Mouse (Mus musculus) monocyte, adult 5-6 weeks (primary cell): Measurements from ENCODE around the gene Elof1. TPM values are rescaled to one million over a fixed set of nuclear protein-coding genes. Genes with fewer than 3 reads are reported as not detected.

Experiments
- ATAC-seq: fragments of 153-309, 156-312 bp; replicated peaks from 2 replicates; pipeline ENCODE4 v1.8.0; 2017; ENCODE audit warnings: mild to moderate bottlenecking; ENCODE audit not compliant: low TSS enrichment, insufficient number of reproducible peaks, severe bottlenecking, poor library complexity, low FRiP score
- total RNA-seq: library from RNA; stranded (forward); fragments of 200-1000, 200-491, 200-594 nt; gene quantifications from 3 replicates; pipeline ENCODE4 v1.2.3, GENCODE M21; 2017

The Elof1 gene
- total RNA-seq, 1 experiment from 2014 or later = 22.0 TPM

DNA sequence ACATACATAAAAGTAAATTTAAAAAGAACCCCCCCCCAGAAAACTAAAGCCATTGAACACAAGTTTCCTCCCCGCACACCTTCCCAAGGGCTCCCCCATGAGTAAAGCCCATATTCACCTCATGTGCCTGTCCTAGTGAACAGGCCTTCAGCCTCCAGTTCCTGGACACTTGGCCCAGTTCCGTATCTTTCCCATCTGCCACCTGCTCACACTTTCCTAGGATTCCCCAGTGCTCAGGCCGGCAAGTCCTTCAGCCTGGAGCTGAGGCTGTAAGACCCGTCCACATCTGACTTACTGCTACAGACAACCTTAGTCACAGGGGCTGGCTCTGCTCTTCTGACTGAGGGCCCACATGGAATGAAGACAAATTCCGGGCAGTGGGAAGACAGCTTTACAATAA, 22.8 kb upstream of the Elof1 start:
- ATAC-seq = no peak

GRCm38 (mm10) chr9:22138480-22138879, 21.5 kb upstream of the Elof1 start:
- ATAC-seq = peak; percentile 59; the same call in 1 of the 2 replicates

- no peak for ATAC-seq
These were observed 20.0 kb upstream of the Elof1 start for GRCm38 (mm10) chr9:22136765-22137547.

DNA sequence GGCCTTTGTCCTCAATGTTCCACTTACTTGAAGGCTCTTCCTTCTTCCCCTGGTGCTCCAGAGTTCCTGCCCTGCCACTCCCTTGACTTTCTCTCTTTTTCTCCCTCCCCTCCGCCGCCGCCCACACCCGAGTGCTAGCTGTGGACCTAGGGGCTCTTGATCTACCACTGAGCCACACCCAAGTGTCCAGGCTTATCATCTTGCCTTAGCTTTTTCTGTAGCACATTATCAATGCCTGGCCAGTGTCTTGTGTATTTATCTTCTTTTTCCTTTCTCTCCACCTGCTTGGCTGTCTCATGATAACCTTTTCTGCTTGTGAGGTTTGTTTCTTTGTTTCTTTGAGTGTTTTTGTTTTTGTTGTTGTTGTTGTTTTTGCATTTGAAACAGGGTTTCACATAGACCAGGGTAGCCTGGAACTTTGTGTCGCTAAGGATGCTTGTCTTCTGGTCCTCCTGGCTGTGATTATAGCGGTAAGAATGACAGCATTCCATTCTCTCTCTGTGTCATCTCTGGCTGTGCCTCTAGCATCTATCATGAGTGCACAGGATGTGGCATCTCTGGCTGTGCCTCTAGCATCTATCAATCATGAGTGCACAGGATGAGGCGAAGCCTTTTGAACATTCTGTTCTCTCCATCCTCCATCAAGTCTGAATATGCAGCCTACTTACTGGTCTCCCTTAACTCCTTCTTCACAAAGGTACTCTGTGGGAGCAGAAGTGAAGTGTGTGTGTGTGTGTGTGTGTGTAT, 18.8 kb upstream of the Elof1 start, which contains the start of gene Acp5:
Acp5 (minus strand) TSS at position 68 of the 747 bp plus-strand sequence.
- no peak for ATAC-seq

DNA sequence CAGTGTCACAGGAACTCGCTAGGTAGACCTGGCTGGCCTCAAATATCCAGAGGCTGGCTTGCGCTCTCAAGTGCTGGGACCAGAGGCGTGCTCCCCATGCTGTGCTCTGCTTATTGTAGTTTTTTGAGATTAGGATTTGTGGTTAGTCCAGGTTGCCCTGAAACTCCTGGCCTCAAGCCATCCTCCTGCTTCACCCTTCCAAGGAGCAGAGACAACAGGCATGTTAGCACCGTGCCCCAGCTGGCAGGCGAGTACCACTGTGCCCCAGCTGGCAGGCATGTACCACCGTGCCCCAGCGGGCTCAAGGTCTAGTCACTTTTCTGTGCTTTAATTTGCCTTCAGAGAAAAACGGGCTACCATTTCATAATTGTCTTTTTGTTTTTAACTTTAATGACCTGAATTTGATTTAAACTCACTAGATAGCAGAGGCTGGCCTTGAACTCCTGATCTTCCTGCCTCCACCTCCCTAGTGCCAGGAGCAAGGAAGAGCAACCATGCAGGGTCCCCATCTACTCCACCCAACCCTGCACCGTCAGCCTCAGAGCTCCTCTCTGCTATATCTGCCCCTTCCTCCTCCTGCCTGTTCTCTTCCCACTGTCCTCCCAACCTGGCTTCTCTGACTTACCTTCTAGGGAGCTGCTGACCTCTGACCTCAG, 18.1 kb upstream of the Elof1 start:
- no peak for ATAC-seq

DNA sequence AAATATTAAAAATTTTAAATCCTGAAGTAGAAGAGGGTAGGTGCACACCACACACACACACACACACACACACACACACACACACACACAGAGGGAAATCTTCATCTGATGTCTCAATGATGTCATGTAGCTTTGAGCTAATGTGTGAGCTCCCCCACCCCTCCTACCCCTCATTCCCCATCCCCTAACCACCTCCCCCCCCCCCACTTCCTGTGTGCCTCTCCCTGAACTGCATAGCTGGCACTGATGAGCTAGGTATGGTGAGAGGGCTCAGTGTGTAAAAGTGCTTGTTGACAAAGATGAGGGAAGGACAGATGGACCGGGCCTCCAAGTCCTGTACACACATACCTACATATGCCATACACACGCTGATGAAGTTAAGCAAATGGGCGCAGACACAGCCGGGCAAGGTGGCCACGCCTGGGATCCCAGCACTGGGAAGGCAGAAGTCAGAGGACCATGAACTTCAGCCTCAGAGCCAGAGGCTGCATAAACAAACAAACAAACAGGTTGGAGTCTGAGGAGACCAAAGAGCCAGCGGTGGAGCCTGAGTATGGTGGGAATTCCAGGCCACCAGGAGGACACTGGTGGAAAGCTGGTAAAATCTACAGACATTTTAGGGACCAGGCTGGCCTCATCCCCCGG, 17.4 kb upstream of the Elof1 start:
- ATAC-seq = no peak

DNA sequence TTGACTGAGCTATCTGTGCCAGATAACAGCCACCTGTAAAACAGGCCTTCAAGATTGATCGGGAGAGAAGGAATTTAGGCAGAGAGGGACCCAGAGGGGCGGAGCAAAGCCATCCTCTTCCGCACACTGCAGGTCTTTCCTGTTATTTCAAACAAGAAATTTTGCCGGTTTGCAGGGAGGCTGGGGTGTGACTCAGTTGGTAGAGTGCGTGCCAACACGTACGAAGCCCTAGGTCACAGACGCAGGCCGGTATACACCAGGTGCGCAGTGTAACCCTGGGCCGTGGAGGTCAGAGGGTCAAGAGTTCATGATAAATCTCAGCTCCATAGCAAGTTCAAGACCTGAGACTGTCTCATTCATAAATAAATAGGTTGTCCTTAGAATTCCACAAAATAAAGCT, 15.2 kb upstream of the Elof1 start:
- ATAC-seq = no peak

DNA sequence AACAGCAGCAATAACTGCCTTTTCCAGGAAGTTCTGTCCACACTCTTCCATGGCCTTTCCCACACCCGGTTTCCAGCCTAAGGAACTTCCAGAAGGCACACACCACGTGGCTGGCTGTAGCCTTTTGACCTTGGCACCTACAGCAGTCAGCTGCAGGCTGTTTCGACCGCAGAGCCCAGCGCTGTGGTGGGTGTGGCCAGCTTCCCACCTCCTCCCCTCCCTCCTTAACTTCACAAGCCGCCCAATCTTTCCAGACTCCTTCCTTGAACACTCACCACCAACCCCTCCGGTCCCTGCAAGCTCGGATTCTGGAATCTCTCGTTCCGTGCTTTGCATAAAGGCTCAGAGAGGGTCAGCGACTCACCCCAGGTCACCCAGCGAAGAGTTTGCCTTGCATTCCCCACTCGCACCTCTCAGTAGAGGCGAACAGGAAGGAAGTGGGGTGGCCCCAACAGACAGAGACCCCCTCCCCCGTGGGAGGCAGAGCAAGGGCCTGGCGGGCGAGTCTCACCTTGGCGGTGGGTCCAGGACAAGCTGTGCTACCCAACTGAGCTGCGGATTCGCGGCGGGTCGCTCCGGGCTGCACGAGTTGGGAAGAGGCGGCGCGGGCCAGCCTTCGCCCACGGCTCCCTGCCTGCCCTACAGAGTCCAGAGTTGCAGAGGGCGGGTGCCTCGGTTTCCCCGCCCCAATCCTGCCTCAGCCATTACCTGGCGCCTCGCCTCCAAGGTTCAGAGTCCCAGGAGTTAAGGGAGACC, 14.4 kb upstream of the Elof1 start:
- ATAC-seq = peak; percentile 76

- ATAC-seq = peak; percentile 73
These were observed 8.5 kb upstream of the Elof1 start for GRCm38 (mm10) chr9:22125246-22126027.

- ATAC-seq = no peak
These were observed 7.2 kb upstream of the Elof1 start for GRCm38 (mm10) chr9:22124169-22124568.

- peak; percentile 20; the same call in 1 of the 2 replicates for ATAC-seq
These were observed 6.2 kb upstream of the Elof1 start for GRCm38 (mm10) chr9:22123069-22123609.

- ATAC-seq = peak; percentile 34
These were observed 5.0 kb upstream of the Elof1 start for GRCm38 (mm10) chr9:22122005-22122404.

GRCm38 (mm10) chr9:22121545-22121944, 4.6 kb upstream of the Elof1 start:
- no peak for ATAC-seq

DNA sequence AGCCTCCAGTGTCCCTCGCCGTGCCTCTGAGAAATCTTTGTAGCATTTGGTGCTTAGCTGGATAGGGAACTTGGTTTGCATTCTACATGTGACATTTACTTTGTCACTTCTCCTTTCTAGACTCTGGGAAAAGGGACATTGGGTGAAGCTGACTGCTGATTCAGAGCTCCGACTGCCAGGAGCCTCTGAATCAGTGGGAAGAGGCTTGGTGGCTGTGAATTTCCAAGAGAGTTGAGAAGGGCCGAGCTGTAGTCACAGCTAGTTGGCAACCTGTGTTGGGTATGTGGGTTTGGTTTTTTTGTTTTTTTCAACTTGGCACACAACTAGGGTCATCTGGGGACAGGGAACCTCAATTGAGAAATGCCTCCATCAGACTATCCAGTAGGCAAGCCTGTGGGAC, 2.6 kb upstream of the Elof1 start:
- ATAC-seq = peak; percentile 62

- peak; percentile 58 for ATAC-seq
These were observed 933 bp upstream of the Elof1 start for GRCm38 (mm10) chr9:22117754-22118456.

DNA sequence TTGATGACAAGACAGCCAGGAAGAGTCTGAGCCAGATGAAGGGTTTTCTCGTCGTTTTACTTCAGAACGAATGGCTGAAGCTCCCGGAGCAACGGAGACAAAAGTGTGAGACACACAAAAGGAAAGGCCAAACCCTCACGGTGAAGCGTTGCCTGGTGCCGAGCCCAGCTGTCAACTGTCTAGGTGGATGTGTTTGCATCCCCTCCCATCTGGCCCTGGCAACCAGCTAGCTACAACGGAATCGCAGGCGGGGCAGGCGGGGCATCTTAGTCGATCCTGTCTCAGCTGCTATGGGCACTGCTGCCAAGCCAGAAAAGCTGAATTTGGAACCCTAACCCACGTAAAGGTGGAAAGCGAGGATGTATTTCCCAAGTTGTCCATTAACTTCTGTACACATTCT, 886 bp downstream of the Elof1 start:
- ATAC-seq = no peak

GRCm38 (mm10) chr9:22115635-22116034, 1.3 kb downstream of the Elof1 start:
- ATAC-seq = no peak
